Mouse (Mus musculus) lung, adult 10 weeks (tissue): ENCODE data around the gene Nadk2. TPM values are rescaled to one million over a fixed set of nuclear protein-coding genes. Genes with fewer than 3 reads are reported as not detected.

Source experiments
- polyA plus RNA-seq: library from polyadenylated mRNA; stranded (reverse); fragments of 350-450 nt; fragmentation: Illumina TruSeq; extraction: RNeasy Lipid Tissue Mini Kit (QIAGEN cat#74804); gene quantifications from one replicate; pipeline ENCODE4 v1.2.3, GENCODE M21; 2014; ENCODE audit warnings: low read depth, low replicate concordance; ENCODE audit not compliant: insufficient read depth

Nadk2 gene
- polyA plus RNA-seq: 10.3 TPM

DNA sequence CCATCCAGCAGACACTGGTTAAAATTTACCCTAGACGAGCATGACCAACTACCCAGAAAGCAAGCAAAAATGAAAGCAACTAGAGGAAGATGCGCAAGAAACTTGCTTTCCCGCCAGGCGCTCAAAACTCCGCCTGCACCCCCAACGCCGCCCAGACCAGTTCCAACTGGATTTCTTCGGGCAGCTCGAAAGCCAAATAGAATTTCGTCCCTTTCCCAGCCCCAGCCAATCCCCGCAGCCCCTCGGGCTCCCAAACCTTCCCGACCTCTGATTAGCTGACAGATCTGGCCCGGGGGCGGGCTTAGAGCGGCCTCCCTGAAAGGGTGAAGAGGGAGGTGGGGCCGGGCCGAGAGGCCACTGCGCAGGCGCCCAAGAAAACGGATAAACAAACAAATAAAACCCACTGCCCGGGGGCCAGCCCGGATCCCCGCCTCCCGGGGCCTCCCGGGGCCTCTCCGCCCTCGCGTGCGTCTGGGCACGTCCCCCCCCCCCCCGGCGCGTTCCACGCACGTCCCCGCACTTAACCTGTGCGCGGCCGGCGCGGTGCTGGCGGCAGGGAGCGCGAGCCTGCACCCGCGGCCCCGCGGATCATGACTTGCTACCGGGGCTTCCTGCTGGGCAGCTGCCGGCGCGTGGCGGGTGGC lies at the start of gene Nadk2:
Gene Nadk2 (plus strand): TSS at position 349 of the 644 bp plus-strand sequence.

DNA sequence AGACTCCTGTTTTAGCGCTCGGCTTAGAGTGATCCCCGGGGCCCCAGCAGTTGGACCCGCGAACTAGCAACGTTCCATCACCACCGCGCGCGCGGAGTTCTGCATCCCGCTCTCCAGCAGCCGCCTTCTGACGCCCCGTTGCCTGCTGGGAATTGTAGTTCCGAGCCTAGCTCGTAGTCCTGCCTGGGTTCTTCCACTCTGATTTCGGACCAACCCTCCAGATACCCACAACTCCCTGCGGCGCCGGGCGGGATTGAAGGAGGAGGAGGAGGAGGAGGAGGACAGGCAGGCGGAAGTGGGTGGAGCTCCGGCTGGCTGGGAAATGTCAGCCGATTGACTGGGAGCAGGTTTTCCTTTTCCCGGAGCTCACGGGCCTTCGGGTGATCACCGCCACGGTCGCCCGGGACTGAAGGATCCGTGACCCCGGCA lies 69.2 kb downstream of the Nadk2 start, which contains the start of gene Lmbrd2:
Gene Lmbrd2 (plus strand): TSS at position 299 of the 429 bp plus-strand sequence.

DNA sequence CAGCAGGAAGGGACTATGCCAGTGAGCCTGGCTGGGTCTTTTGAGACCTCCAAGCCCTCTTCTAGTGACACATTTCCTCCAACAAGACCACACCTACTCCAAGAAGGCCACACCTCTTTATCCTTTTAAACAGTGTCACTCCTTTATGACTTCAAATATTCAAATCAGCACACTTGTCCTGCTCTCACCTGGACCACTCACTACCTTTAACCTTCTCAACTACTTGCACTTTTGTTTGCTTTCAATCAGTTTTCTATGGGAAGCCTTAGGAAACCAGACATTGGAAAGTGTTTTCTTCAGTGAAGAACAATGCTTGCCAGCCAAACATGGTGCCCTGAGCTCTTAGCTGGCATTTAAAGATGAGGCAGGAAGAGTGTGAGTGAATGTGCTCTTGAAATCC lies 84.3 kb downstream of the Nadk2 start, which contains the start of gene Skp2:
Gene Skp2 (minus strand): TSS at position 101 of the 400 bp plus-strand sequence.

Other genes starting within 250 kb of the Nadk2 start
- gene Ranbp3l, start 103.3 kb upstream of the Nadk2 start, polyA plus RNA-seq: not detected
- 5.0 TPM for gene Lmbrd2, start 69.3 kb downstream of the Nadk2 start, polyA plus RNA-seq
- 1.3 TPM for gene Skp2, start 84.2 kb downstream of the Nadk2 start, polyA plus RNA-seq
- not detected for gene Ugt3a1, start 205.6 kb downstream of the Nadk2 start, polyA plus RNA-seq